Mouse (Mus musculus): ENCODE results near the gene Lrrc7.
"Not testable (repeated sequence)": the region's sequence is repeated elsewhere in the genome, so short reads cannot be mapped to it uniquely, and the experiment has no call there.

Gene Lrrc7

DNA sequence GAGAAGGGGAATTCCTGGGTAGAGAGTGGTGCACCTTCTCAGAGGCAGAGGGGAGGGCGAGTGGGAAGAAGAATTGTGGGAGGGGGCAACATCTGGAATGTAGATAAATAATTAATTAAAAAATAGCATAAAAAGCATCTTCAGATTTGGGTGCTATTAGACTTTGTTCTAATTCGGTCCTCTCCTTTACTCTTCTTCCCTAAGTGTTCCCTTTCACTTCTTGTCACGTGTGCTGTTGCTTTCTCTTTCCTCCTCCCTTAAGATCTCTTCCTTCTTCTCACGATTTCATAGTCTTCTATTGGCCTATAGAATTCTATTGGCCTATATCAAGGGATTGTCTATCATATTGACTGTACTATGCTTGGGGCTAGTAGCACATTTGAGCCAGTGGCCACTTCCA, 398.9 kb downstream of the Lrrc7 start:
- no peak for DNase-seq

- no peak for DNase-seq
Observed at GRCm38 (mm10) chr3:158161924-158162490, 400.0 kb downstream of the Lrrc7 start.

- DNase-seq = no peak
Observed at GRCm38 (mm10) chr3:158155515-158156286, 406.3 kb downstream of the Lrrc7 start.

DNA sequence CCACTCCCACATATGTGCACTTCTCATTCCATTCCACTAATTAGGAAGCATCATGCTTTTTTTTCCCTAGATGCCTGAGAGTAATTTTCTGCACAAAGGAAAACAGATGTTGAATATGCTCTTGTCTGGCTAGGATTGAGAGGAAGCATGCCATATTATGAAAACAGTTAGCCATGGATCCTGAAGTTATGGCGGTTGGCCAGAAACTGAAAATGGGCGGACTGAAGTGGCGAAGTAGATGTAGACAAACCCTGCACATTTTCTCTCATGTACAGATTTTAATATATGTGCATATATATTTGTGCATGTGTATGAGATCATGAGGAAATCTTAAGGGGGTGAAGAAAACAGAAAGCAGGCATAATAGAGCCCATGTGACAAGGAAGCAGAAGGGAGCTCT, 407.9 kb downstream of the Lrrc7 start:
- DNase-seq = no peak

DNA sequence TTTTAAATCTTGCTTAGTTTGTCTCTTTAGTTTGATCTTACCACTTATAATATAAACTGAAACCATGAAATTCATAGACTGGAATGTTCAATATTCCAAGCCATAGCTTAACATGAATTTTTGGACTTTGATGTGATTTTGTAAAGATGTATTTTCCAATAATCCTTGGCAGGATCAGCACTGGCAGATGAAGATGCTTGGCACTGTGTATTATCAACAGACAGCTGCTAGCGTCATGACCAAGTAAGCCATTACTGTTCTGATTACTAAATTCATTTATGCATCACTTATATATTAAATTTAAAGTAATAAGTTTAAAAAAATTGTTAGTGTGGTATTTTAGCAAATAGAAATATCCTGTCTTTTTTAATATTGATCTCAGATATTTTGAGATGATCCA, 413.0 kb downstream of the Lrrc7 start:
- no peak for DNase-seq

DNA sequence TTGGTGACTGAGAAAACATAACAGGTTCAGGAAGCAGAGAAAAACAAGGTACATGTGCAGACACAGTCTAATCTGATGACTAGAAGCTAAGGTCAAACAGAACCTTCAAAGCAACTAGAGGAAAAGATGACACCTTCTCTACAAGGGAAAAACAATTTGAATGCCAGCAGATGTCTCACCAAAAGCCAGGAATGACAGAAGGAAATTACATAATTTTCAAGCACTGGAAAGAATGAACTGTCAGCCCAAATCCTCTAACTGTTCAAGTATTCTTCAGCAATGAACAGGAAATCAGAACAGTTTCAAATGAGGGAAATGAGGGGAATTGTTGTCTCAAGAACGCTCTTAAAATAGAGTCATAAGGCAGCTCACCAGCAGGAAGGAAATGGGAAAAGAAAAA, 421.4 kb downstream of the Lrrc7 start:
- DNase-seq = no peak

- peak in 1 of 2 experiments; percentile 7 for DNase-seq
Observed at GRCm38 (mm10) chr3:158137796-158138195, 424.2 kb downstream of the Lrrc7 start.

GRCm38 (mm10) chr3:158131672-158132071, 430.3 kb downstream of the Lrrc7 start:
- no peak for DNase-seq

DNA sequence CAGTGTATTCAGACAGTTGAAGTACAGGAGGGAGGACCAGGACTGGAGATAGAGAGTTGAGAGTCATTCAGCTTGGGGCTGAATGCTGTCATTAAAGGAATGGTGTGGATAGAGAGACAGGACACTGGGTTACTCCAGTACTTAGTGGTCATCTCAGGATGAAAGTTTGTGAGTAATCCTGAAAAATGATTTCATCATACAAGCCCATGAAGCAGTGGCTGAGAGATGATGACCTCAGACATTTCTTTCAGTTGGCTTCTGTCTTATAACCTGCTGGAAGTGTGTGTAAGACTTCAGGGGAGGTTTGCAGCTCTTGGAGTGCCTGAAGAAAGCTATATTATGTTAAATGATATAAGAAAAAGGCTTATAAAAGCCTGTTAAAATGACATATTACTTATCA, 430.8 kb downstream of the Lrrc7 start:
- no peak for DNase-seq

GRCm38 (mm10) chr3:158122899-158123298, 439.1 kb downstream of the Lrrc7 start:
- no peak for DNase-seq

- DNase-seq = no peak
Observed at GRCm38 (mm10) chr3:158105260-158105659, 456.8 kb downstream of the Lrrc7 start.

DNA sequence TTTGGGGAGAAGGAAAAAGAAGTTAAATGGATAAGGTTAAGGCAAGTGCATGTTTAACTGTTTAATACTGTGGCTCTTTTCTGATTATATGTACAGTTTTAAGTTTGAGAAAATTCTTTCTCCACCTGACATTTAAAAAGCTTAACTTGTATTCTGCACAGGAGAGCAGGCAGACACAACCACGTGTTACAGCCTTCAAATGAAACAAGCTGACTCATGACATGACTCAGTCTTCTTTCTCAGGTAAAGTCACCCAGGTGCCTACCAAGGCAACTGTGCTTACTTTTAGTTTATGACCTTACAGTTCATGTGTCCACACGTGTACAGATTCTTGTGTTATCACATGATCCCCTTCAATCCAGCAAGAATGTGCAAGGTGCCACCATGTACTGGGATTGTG, 458.6 kb downstream of the Lrrc7 start:
- no peak for DNase-seq

DNA sequence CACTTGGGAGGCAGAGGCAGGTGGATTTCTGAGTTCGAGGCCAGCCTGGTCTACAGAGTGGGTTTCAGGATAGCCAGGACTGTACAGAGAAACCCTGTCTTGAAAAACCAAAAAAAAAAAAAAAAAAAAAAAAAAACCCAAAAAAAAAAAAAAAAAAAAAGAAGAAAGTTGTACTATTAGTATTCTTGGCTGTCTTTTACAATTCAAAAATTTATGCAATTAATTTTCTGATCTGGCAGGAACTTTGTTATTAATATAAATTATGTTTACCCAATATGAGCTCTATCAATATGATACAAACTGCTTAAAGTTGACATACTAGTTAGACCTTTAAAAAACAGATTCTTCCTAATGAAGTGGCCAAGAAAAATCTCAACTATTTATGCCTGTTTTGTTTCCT, 459.5 kb downstream of the Lrrc7 start:
- DNase-seq = not testable (repeated sequence)

- DNase-seq = not testable (repeated sequence)
Observed at GRCm38 (mm10) chr3:158102043-158102442, 460.0 kb downstream of the Lrrc7 start.

GRCm38 (mm10) chr3:158093919-158094318, 468.1 kb downstream of the Lrrc7 start:
- no peak for DNase-seq

DNA sequence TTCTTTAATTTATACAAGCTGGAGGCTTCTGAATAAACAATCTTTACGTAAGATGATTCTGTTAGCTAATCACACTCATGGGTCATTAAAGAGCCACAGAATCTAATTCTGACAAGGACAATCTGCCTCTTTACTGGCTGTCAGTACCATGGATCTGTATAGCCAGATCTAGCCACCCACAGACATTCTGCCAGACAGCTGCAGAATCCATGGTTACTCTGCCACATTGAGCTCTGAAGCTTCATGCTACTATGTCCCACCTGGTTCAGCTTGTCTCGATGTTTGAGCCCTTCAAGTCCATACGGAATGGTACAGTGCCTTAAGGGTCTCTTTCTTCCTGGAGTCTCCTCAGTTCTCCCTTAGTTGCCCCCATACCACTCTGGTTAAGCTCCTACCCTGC, 470.4 kb downstream of the Lrrc7 start:
- no peak for DNase-seq

DNA sequence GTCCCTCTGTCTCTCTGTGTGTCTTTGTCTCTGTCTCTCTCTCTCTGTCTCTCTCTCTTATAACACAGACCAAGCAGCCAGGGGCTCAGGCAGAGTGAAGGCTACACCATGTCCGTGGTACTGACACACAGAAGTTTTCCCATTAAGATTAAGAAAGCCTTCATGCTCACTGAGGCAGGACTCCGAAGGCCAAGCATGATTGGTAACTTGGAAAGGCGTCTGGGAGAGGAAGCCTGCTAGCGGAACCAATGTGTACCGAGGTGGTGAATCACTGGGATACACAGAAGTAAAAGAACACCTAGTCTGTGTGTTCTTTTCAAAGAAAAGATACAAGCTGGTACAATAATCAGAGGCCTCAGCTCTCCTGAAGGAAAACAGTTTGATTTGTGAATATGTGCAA, 484.2 kb downstream of the Lrrc7 start:
- no peak for DNase-seq

DNA sequence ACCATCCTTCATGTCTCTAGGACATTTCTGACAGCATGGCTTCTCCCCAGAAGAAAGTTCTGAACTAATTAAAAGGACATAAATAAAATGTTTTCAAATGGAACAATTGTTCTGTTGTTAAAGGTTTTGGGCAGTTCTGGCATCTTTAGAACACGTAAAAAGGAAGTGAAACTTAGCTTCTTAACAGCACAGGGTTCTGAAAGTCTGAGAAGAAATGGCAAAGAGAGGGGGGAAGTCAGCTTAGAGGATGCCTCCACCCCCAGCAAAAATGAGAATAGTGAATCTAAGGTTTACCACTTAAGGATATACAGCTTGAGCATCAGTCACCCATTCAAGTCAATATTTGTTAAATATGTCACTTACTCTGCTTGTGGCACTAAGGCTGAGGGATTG, 484.6 kb downstream of the Lrrc7 start:
- DNase-seq = no peak

DNA sequence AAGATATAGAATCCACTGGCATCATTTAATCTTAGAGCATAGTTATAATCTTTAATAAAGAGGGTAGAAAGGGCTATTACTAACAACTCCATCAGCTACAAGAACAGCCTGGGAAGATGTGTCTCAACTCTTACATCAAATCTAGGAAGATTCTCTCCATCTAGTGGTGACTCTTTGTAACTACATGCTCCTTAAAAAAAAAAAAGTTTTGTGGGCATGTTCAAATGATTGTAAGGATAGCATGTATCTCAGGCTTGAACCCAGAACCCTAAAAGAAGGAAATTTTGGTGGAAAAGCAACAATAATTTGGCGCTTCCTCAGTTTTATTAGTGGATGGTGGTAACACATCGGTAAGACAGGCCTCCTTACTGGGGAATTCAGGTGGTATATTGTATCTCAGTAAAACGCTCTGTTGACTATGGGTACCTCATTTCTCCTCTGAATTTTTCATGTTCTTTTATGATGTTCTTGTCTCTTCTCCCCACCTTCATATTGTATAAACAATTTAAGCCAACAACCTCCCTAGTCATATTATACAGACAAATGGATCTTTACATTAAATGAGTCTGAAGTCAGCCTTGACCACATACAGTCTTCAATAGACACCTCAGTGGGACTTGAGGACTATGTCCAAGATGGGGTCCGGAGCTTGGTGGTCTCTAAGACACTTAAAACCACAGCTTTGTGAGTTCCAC, 485.2 kb downstream of the Lrrc7 start:
- no peak for DNase-seq

DNA sequence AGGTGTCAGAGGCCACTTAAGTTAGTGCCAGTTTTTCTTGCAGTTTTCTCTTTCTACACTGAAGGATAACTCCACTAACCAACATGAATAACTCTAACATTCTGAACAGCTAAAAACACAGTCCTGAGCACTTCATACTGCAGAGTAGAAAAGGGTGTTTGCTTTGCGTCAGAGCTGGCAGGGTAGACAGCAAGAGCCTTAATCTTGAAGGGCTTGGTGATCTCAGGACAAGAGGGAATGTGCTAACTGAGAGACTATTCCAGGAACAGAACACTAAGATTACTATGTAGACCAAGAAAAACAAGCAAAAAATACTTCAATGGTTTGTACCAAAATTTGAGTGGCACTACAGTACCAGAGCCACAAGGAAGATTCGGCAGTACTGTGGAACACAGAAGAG, 487.0 kb downstream of the Lrrc7 start:
- peak; percentile 10 to 28 for DNase-seq

DNA sequence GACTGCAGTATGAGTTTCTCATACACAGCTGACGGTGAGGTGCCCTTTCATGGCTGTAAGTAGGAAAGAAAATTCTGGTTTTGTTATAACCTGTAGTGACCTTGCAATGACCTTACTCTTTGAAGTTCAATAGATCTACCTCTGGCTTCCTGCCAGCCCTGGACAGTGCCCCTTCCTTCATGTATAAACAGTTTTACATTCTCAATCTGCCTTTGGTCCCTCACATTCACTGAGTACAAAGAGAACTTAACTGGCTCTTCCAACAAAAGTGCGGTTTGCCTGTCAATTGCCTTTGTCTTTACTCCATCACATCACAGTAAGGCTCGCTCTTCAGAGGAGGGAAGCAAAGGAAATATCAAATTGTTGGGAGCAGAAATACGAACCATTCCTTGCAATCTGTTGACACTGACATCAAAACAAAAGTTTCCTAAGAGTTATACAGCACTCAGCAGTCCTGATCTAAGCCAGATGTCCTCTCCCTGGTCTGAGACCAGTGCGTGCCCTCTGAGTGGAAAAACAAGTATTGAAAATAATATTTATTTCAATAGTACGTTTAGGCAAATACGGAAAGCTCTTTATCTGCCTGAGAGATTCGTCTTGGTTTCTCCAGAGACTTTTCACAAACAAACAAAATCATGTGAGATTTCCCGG, 493.3 kb downstream of the Lrrc7 start:
- no peak for DNase-seq

DNA sequence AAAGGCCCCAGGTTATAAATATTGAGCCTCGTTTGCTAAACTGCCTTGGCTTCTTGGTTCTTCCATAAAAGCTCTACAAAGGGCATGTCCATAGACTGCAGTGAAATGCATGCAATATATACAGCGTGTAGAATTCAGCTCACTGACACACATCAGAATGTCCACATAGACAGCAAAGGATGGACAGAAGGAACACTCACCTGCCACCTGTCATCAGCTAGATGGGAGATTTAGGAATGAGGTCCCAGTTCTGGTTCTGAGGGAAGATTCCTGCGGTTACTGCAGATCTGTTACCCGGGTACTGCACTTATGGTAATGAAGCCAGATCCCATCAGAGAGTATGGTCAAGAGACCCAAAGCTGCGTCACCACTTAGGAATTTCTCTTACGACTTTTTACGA, 494.1 kb downstream of the Lrrc7 start:
- DNase-seq = no peak

- DNase-seq = no peak
Observed at GRCm38 (mm10) chr3:158065256-158065655, 496.8 kb downstream of the Lrrc7 start.

All from lung, postnatal 4 days (tissue).